Mouse (Mus musculus): ENCODE measurements around the gene Hist1h4i. TPM values are rescaled to one million over a fixed set of nuclear protein-coding genes. Genes with fewer than 3 reads are reported as not detected.
A peak's percentile ranks its signal among the peaks of the same experiment; 100 is the strongest.
"Not testable (repeated sequence)": the region's sequence is repeated elsewhere in the genome, so short reads cannot be mapped to it uniquely, and the experiment has no call there.

Gene Hist1h4i
- polyA plus RNA-seq, 1 experiment from 2014 or later, result 44.5 TPM

- Histone ChIP-seq H3K9ac (peak overlapping the region; percentile 60), H3K27ac (peak overlapping the region; percentile 90), H3K27me3 (no peaks in the 10 kb centered on the region), H3K36me3 (replicated peaks) (no peaks in the 10 kb centered on the region), H3K4me2 (peak overlapping the region; percentile 60), H3K4me1 (peaks cover 18% of the 10 kb centered on the region), H3K9me3 (no peaks in the 10 kb centered on the region), H3K4me3 (replicated peaks) (peak overlapping the region; percentile 42)
- WGBS, result 3% methylated on average over 14 of the region's 14 CpGs
- ATAC-seq (ENCODE audit: low FRiP score), result peak; percentile 18
Observed at GRCm38 (mm10) chr13:22043503-22044431, 2.6 kb upstream of the Hist1h4i start.

- H3K36me3 ChIP-seq (replicated peaks); H3K9me3 ChIP-seq; H3K27me3 ChIP-seq: not testable (repeated sequence)
- peak; percentile 93 for ATAC-seq (ENCODE audit: low FRiP score)
- H3K4me2 ChIP-seq, result peak within 1 kb of the TSS; percentile 77
- peak within 1 kb of the TSS; percentile 42 for H3K4me3 ChIP-seq (replicated peaks)
- H3K4me1 ChIP-seq, result peaks cover 18% of the 10 kb centered on the region
- peak within 1 kb of the TSS; percentile 97 for H3K27ac ChIP-seq
- under 1% methylated on average over 51 of the region's 80 CpGs for WGBS
- H3K9ac ChIP-seq, result peak within 1 kb of the TSS; percentile 65
Observed at GRCm38 (mm10) chr13:22042568-22043502, 1.7 kb upstream of the Hist1h4i start, which contains the start of the genes Hist1h2ag and Hist1h2bj. Hist1h2ag (minus strand) TSS chr13:22042944. Hist1h2bj (plus strand) TSS chr13:22043214.

- Histone ChIP-seq H3K9ac (peak overlapping the region; percentile 65), H3K36me3 (replicated peaks) (no peaks in the 10 kb centered on the region), H3K9me3 (no peaks in the 10 kb centered on the region), H3K4me1 (peaks cover 19% of the 10 kb centered on the region), H3K4me3 (replicated peaks) (peak overlapping the region; percentile 40), H3K4me2 (peak overlapping the region; percentile 77), H3K27ac (peak overlapping the region; percentile 97), H3K27me3 (no peaks in the 10 kb centered on the region)
- 2% methylated on average over 13 of the region's 13 CpGs for WGBS
- ATAC-seq (ENCODE audit: low FRiP score), result no peak
Observed at GRCm38 (mm10) chr13:22041651-22042567, 747 bp upstream of the Hist1h4i start.

GRCm38 (mm10) chr13:22040464-22041141 is 559 bp downstream of the Hist1h4i start:
- ATAC-seq (ENCODE audit: low FRiP score), result peak; percentile 15
- Histone ChIP-seq H3K4me1 (peaks cover 27% of the 10 kb centered on the region), H3K4me3 (replicated peaks) (peak overlapping the region; percentile 48), H3K27me3 (no peaks in the 10 kb centered on the region), H3K9ac (peak overlapping the region; percentile 72), H3K9me3 (no peaks in the 10 kb centered on the region), H3K27ac (peak overlapping the region; percentile 97), H3K36me3 (replicated peaks) (no peaks in the 10 kb centered on the region), H3K4me2 (peak overlapping the region; percentile 77)
- WGBS, result 1% methylated on average over 24 of the region's 24 CpGs

- 15% methylated on average over 2 of the region's 2 CpGs for WGBS
- H3K9ac ChIP-seq, result peak overlapping the region; percentile 72
- no peaks in the 10 kb centered on the region for H3K9me3 ChIP-seq
- peak overlapping the region; percentile 48 for H3K4me3 ChIP-seq (replicated peaks)
- no peaks in the 10 kb centered on the region for H3K27me3 ChIP-seq
- H3K4me2 ChIP-seq, result peak overlapping the region; percentile 77
- peaks cover 27% of the 10 kb centered on the region for H3K4me1 ChIP-seq
- H3K27ac ChIP-seq, result peak overlapping the region; percentile 97
- H3K36me3 ChIP-seq (replicated peaks), result no peaks in the 10 kb centered on the region
- no peak for ATAC-seq (ENCODE audit: low FRiP score)
Observed at GRCm38 (mm10) chr13:22039951-22040463, 1.2 kb downstream of the Hist1h4i start.

GRCm38 (mm10) chr13:22039364-22039763 is 1.8 kb downstream of the Hist1h4i start:
- no peaks in the 10 kb centered on the region for H3K36me3 ChIP-seq (replicated peaks)
- no peak overlapping the region for H3K4me3 ChIP-seq (replicated peaks)
- no peaks in the 10 kb centered on the region for H3K9me3 ChIP-seq
- H3K9ac ChIP-seq, result no peak overlapping the region
- WGBS, result 66% methylated on average over 5 of the region's 5 CpGs
- peak overlapping the region; percentile 97 for H3K27ac ChIP-seq
- peak overlapping the region; percentile 77; the same call in 1 of the 2 replicates for H3K4me2 ChIP-seq
- no peak for ATAC-seq (ENCODE audit: low FRiP score)
- no peaks in the 10 kb centered on the region for H3K27me3 ChIP-seq
- H3K4me1 ChIP-seq, result peaks cover 33% of the 10 kb centered on the region

- Histone ChIP-seq H3K4me1 (peaks cover 37% of the 10 kb centered on the region), H3K27me3 (no peaks in the 10 kb centered on the region), H3K36me3 (replicated peaks) (no peaks in the 10 kb centered on the region), H3K4me3 (replicated peaks) (no peak overlapping the region), H3K9me3 (no peaks in the 10 kb centered on the region), H3K27ac (peak overlapping the region; percentile 96), H3K9ac (no peak overlapping the region), H3K4me2 (no peak overlapping the region)
- no peak for ATAC-seq (ENCODE audit: low FRiP score)
- 74% methylated on average over 2 of the region's 2 CpGs for WGBS
Observed at GRCm38 (mm10) chr13:22037415-22037814, 3.7 kb downstream of the Hist1h4i start.

GRCm38 (mm10) chr13:22036986-22037385 is 4.2 kb downstream of the Hist1h4i start:
- whole genome bisulfite sequencing, result 59% methylated on average over 3 of the region's 3 CpGs
- Histone ChIP-seq H3K27ac (peak overlapping the region; percentile 96), H3K4me1 (peaks cover 33% of the 10 kb centered on the region), H3K4me2 (peak overlapping the region; percentile 67), H3K9me3 (no peaks in the 10 kb centered on the region), H3K9ac (peak overlapping the region; percentile 64), H3K36me3 (replicated peaks) (no peaks in the 10 kb centered on the region), H3K4me3 (replicated peaks) (peak overlapping the region; percentile 40), H3K27me3 (no peaks in the 10 kb centered on the region)
- no peak for ATAC-seq (ENCODE audit: low FRiP score)

GRCm38 (mm10) chr13:22036149-22036956 is 4.8 kb downstream of the Hist1h4i start:
- Histone ChIP-seq H3K9me3 (no peaks in the 10 kb centered on the region), H3K27me3 (no peaks in the 10 kb centered on the region), H3K4me2 (peak overlapping the region; percentile 67), H3K4me1 (peaks cover 32% of the 10 kb centered on the region), H3K4me3 (replicated peaks) (peak overlapping the region; percentile 40), H3K27ac (peak overlapping the region; percentile 96), H3K36me3 (replicated peaks) (no peaks in the 10 kb centered on the region), H3K9ac (peak overlapping the region; percentile 64)
- 1% methylated on average over 21 of the region's 23 CpGs for WGBS
- ATAC-seq (ENCODE audit: low FRiP score), result peak; percentile 15
